Mouse (Mus musculus) lung, postnatal 25 days (tissue): ENCODE measurements around the gene Pdss2.

Experiments used
- DNase-seq: peaks from one replicate; pipeline ENCODE4 v3.0.0; 2022; ENCODE audit warnings: low spot score

Pdss2 gene

DNA sequence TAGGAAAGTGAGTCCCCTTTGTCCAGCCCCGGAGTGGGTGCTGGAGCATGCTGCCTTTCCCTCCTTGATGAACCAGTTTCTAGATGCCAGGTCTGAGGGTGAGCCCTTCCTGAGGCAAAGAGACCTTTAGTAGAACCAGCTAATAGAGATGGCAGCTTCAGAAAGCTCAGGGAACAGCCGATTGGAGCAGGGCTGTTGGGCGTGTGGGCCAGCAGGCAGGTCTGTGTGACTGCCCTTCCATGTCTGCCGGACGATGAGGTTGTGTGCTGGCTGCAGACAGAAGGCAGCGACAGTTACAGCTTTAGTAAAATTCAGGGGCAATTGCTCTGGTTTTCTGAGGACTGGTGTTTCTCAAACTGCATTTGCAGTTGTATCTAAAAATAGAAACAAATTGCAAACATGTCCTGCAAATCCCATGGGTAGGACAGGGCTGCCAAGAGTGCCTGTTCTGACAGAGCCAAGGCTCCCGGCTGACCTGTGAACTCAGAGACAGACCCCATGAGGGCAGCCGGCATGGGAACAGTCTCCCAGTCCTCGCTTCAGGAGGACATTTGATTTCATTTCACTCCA lies 262.2 kb downstream of the Pdss2 start:
- DNase-seq = no peak

DNA sequence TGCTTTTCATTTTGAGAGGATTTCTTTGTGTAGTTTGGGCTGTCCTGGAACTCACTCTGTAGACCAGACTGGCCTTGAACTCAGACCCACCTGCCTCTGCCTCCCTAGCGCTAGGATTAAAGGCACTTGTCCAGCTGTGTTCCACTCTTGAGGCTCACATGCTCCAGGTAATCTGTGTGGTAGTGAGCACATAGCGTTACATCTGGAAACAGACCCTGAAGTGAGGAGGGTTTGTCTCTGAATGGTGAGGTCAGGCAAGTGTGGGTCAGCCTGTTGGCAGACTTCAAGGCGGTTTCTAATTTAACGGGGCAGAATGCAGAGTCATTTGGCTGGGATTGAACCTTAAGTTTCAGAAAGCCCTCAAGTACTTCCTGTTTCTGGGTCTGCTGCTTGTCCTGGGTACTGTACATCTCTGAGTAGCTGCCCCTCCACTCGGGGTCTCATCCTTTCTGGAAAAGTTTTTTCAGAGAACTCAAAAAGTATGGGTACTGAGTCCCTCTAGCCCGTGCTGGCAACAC lies 264.5 kb downstream of the Pdss2 start:
- DNase-seq = no peak

DNA sequence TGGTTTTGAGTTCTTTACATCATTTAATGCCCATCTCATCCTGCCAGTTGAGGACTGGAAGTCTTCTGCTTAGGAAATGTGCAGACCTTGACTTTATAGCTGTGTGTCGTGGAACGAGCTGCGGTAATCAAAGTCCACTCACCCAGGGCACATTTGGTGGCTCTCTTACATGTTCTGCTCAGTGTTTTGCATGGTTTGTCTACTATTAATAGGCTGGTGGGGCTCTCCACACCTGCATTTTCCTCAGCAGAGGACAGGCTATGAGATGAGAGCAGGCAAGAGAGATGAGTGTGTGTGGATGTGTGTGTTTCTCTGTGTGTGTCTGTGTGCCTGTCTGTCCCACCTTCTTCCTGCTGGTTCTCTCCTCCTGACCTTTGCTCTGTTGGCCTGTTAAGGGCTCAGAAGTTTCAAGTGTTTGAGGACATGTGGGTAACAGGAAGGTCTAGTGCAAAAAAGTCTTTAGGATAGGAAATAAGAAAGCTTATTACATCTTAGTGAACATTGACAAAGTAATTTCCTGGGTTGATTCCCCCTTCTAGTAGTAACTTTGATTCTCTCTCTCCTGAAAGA lies 266.2 kb downstream of the Pdss2 start:
- DNase-seq = no peak

DNA sequence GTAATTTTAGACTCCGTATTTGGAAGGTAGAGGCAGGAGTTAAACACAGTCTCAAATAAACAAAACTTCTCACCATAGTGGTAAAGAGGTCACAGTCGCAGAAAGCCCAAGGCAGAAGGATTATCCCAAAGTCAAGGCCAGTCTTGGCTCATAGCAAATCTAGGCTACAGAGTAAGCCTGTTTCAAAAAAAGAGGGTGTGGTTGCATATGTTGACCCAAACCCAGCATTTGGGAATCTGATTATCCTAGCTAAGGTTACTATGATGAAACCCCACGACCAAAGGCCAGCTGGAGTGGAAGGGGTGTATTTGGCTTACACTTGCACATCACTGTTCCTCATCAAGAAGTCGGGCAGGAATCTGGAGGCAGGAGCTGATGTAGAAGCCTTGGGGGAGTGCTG lies 267.0 kb downstream of the Pdss2 start:
- DNase-seq = no peak

DNA sequence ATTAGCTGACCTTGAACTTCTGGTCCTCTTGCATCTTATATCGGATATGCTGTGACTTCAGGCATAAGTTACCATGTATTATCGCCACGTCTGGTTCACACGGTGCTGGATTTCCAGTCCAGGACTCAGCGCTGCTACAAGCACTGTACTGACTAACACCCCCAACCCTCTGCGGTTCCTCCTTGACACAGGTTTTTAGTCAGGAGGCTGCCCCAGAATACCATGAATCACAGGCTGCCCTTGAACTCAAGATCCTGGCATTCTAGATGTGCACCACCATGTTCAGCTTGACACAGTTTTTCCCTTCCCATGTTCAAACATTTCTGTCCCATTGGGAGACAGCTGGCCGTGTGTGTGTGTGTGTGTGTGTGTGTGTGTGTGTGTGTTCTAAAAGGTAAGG lies 267.9 kb downstream of the Pdss2 start:
- no peak for DNase-seq

DNA sequence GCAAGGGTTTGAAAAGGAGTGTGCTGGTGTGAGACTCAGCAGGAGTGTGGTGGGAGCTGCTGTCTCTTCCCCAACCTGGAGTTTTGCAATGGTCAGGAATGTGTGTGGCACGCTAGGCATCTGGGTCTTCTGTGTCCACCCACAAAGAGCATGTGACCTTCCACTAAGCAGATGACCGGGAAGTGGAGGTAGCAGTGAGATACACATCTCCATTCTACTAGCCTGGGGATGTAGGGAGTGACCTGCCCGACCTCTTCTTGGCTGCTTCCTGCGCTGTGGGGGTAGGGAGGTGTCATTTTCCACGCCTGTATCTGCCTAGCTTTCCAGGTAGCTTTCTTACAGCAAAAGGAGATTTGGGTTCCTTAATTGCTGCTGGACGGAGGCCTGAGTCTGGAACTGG lies 268.3 kb downstream of the Pdss2 start:
- DNase-seq = no peak

DNA sequence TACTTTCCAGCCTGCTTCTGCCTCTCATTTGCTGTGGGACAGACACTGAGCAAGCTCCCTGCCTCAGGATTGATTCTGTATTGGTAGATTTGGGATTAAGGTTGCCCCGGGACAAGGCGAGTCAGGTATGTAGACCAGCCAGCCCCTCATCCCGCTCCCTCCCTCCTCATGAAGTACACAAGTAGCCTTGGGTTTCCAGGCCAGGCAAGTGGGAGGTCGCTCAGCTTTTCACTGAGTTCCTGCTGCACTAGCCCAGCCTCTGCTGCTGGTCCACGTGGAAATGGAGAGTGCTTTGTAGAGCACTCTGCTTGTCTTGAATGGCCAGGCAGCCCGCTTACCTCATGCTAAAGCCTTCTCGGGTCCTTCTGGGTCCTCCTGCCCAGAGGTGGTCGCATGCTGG lies 268.7 kb downstream of the Pdss2 start:
- no peak for DNase-seq

DNA sequence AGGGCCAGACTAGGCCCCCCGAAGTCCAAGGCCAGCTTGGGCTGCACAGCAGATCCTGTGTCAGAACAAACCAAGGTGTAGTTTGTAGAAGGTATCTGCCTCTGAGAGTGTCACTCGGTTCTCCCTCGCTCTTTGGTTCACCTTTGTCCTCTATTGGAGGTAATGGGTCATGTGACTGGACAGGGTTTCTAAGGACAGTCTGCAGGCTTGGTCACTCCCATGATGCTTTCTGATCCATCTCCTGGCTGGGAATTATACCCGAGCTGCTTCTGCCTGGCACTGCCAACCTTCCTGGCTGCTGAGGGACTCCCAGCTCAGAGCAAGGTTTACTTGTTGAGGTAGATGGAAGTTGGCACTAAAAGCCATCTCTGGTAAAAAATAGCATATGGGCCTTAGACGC lies 269.6 kb downstream of the Pdss2 start:
- DNase-seq = no peak

DNA sequence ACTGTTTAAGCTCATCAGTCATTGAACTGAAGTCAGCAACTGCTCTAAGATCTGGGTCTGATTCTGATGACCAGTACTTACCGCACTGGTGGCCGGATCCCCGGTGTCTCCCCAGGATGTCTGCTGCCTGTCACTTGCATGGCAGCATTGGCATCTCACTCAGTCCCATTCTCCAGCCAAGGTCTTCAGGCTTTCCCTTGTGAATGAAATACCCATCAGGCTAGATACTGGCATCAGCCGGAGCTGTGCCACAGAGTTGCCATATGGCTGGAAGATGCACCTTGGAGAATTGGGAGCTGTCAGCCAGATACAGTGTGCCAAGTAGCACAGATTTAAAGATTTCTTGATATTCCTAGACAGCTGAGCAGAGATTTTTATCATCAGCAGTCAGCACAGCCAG lies 281.3 kb downstream of the Pdss2 start:
- no peak for DNase-seq

DNA sequence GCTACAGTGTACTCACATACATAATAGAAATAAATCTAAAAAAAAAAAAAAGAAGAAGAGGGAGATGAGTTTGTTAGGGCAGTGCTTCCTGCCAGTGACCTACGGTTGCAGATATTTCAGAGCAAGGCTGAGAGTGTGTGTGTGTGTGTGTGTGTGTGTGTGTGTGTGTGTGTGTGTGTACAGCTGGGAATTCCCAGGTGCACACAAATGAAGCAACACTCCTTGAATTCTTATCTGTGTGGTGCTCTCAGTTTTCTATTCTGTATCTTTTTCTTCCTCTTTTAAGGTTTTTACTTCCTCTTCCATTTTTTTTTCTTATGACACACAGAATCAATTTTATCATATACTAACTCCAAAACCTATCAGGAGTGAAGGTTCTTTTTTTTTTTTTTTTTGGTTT lies 283.0 kb downstream of the Pdss2 start:
- DNase-seq = no peak

DNA sequence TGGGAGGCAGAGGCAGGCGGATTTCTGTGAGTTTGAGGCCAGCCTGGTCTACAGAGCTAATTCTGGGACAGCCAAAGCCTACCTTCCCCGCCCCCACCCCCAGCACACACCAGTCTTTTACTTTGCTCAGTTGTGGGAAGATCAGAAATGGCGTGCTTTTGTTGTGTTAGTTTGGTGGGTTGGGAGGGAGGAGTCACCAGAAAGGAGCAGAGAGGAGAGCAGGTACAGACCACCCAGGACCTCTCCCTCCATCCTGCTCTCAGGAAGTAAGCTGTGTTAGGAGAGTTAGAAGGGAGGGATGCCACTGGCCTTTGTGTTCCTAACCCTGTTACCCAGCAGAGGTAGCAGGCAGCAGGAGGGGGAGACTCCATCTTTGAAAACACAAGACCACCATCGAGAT lies 285.8 kb downstream of the Pdss2 start:
- no peak for DNase-seq

DNA sequence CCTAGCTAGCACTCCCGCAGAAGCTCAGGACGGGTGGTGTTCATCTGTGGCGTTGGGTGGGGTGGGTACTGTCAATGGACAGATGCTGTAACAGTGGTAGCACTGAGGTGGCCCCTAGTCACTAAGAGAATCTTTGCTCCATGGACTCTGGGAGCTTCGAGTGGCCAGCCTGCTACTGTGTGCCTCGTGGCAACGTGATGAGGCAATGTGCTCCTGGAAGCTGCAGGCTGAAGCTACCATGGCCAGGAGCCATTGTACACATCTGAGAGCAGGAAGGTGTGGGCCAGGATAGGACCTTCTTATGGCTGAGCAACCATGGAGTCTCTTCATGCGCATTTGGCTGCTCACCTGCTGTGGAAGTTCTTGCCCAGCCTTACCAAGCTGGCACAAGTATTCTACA lies 287.9 kb downstream of the Pdss2 start:
- DNase-seq = no peak

DNA sequence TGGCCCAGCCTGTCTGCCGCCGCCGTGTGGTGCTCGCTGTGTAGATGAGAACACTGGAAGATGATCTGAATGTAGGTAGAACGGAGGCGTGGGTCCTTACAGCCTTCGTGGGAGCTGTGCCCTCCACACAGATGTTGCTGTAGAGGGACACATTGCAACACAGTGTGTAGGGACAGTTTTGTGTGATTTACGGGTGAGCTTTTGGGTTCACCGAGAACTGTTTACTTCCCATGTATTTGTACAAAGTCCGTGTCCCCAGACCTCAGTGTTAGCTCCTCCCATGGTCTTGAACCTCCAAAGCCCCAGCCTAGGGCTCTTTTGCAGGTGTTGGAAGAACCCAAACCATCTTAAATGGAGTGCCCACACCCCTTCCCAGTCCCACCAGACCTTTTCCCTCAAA lies 291.7 kb downstream of the Pdss2 start:
- no peak for DNase-seq
